Mouse (Mus musculus) heart, embryonic 16.5 days (tissue): ENCODE results near the gene Ablim1. TPM values are rescaled to one million over a fixed set of nuclear protein-coding genes. Genes with fewer than 3 reads are reported as not detected.
A peak's percentile ranks its signal among the peaks of the same experiment; 100 is the strongest.

Source experiments
- ATAC-seq: fragments of 200-750 bp; cut with Nextera tagmentation; replicated peaks from 2 replicates; pipeline ENCODE4 v1.8.0; 2017; ENCODE audit warnings: moderate number of reproducible peaks; ENCODE audit not compliant: insufficient read depth, low FRiP score; ENCODE audit errors: extremely low read depth
- H3K27ac ChIP-seq: fragments of 300-500 bp; sonication (generic); 2 replicates; pipeline ENCODE4 v1.5.1; 2014; ENCODE audit warnings: mild to moderate bottlenecking, low read length, control low read depth, moderate library complexity
- H3K27me3 ChIP-seq: fragments of 300-500 bp; sonication (generic); 2 replicates; pipeline ENCODE4 v1.6.1; 2014; ENCODE audit warnings: low read length, mixed read lengths; ENCODE audit not compliant: control insufficient read depth, insufficient read depth
- H3K36me3 ChIP-seq: fragments of 300-500 bp; sonication (generic); 2 replicates; pipeline ENCODE4 v1.6.1; 2014; ENCODE audit not compliant: control insufficient read depth, insufficient read depth
- H3K4me1 ChIP-seq: fragments of 300-500 bp; sonication (generic); 2 replicates; pipeline ENCODE4 v1.6.1; 2014; ENCODE audit warnings: low read length, mixed read lengths; ENCODE audit not compliant: control insufficient read depth, insufficient read depth
- H3K4me2 ChIP-seq: fragments of 300-500 bp; sonication (generic); 2 replicates; pipeline ENCODE4 v1.6.1; 2014; ENCODE audit warnings: low read depth, mild to moderate bottlenecking, control low read depth, low read length
- H3K4me3 ChIP-seq: fragments of 300-500 bp; sonication (generic); 2 replicates; pipeline ENCODE4 v1.5.1; 2014; ENCODE audit warnings: mild to moderate bottlenecking, control low read depth, low read length
- H3K9ac ChIP-seq: fragments of 300-500 bp; sonication (generic); 2 replicates; pipeline ENCODE4 v1.6.1; 2014; ENCODE audit warnings: low read length, control low read depth
- H3K9me3 ChIP-seq: fragments of 300-500 bp; sonication (generic); replicated peaks from 2 replicates; pipeline ENCODE4 v1.6.1; 2016; ENCODE audit warnings: low read length; ENCODE audit not compliant: control insufficient read depth
- WGBS: fragments of 180-500 bp; shearing (Covaris S2); extraction: QIAGEN DNeasy Blood & Tissue Kit; methylation state at CpG from one replicate; pipeline ENCODE4 v1.1.7; 2014; 5-methylcytosine and 5-hydroxymethylcytosine counted together
- polyA plus RNA-seq: library from polyadenylated mRNA; unstranded; fragments of >200 nt; fragmentation: Nextera tagmentation; extraction: Ambion mirVana; gene quantifications from 2 replicates; pipeline ENCODE4 v1.2.1, GENCODE M21; 2015

Gene Ablim1
- polyA plus RNA-seq, 1 experiment from 2014 or later: 72.6 TPM

DNA sequence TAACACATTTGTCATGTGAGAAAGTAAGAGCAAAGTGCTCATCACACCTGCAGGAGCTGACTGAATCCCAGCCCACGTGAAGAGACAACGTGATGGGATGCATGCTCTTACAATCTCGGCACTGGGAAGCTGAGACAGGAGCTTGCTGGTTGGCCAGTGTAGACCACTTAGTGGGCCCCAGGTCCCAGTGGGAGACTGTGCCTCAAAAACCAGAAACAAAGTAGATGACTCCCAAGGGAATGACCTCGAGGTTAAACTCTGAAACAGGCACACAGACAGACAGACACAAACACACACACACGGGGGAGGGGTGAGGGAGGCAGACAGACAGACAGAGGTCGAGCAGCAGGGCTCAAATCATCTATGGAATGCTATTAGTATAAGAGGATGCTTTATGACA, 203.4 kb downstream of the Ablim1 start:
- H3K9ac ChIP-seq: no peak overlapping the region
- 67% methylated on average over 6 of the region's 6 CpGs for WGBS
- H3K4me1 ChIP-seq: peaks cover 27% of the 10 kb centered on the region
- no peak overlapping the region for H3K4me3 ChIP-seq
- no peak overlapping the region for H3K4me2 ChIP-seq
- no peaks in the 10 kb centered on the region for H3K9me3 ChIP-seq
- no peak for ATAC-seq
- no peaks in the 10 kb centered on the region for H3K27me3 ChIP-seq
- peaks cover 9% of the 10 kb centered on the region for H3K36me3 ChIP-seq
- H3K27ac ChIP-seq: no peak overlapping the region

DNA sequence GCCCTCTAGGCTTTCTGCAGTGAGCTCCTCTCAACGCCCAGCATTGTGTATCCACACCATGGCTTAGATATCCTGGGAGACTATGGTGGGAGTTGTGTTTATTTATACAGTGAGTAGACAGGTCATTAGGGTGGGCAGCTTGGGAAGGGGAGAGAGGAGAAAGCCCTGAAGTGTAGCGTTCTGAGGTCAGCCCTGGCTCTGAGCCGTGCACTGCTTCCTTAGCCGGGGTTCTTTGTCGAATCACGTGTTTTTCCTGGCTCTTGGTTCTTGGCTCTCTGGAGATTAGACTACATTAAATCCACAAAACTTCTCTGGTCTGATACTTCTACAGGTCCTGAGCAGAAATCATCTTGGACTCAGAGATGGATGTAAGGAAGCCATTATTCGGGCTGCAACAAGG, 205.1 kb downstream of the Ablim1 start:
- 0 out of 2 replicates have a peak overlapping the region, but pooled peaks have one; percentile 38 for H3K27ac ChIP-seq
- 53% methylated on average over 7 of the region's 7 CpGs for WGBS
- H3K9me3 ChIP-seq: no peaks in the 10 kb centered on the region
- ATAC-seq: no peak
- peaks cover 16% of the 10 kb centered on the region for H3K4me1 ChIP-seq
- H3K4me2 ChIP-seq: no peak overlapping the region
- no peaks in the 10 kb centered on the region for H3K27me3 ChIP-seq
- peaks cover 9% of the 10 kb centered on the region for H3K36me3 ChIP-seq
- no peak overlapping the region for H3K4me3 ChIP-seq
- H3K9ac ChIP-seq: no peak overlapping the region

DNA sequence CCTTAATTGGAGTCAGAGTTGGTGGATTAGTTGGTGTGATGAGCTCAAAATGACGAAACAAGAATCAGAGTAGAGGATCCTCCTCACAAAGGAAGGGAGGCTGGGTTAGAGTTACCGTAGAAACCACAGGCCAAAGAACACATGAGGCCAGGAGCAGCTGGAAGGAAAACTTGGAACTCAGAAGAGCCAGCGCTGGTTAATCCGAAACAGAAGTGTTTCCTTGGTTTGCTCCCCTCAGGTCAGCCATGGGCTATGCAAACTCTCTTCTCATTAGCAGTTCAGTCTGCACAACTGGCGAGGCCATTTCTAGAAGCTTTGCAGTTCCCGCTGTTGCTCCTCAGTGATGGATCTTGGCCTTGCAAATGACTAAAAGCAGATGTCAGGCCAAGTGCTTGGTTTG, 208.2 kb downstream of the Ablim1 start:
- Histone ChIP-seq H3K4me1 (peaks cover 21% of the 10 kb centered on the region), H3K4me2 (no peak overlapping the region)

DNA sequence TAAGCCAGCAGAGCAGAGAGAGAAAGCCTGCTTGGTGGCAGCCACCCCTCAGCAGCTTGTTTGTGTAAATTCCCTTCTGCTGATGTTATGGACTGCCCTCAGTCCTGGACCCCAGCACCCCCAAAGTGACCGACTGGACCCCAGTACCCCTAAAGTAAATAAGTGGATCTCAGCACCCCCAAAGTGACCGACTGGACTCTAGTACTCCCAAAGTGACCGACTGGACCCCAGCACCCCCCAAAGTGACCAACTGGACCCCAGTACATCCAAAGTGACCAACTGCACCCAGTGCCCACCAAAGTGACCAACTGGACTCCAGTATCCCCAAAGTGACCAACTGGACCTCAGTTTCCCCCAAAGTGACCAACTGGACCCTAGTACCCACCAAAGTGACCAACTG, 208.7 kb downstream of the Ablim1 start:
- no peak overlapping the region for H3K27ac ChIP-seq
- H3K4me1 ChIP-seq: peaks cover 21% of the 10 kb centered on the region
- no peak overlapping the region for H3K9ac ChIP-seq
- 97% methylated on average over 3 of the region's 3 CpGs for WGBS
- ATAC-seq: no peak
- H3K27me3 ChIP-seq: no peaks in the 10 kb centered on the region
- H3K4me2 ChIP-seq: no peak overlapping the region
- H3K36me3 ChIP-seq: peaks cover 4% of the 10 kb centered on the region
- no peaks in the 10 kb centered on the region for H3K9me3 ChIP-seq
- no peak overlapping the region for H3K4me3 ChIP-seq

More for the DNA sequence above, 208.2 kb downstream of the Ablim1 start:
- no peak for ATAC-seq
- H3K9ac ChIP-seq: no peak overlapping the region
- no peaks in the 10 kb centered on the region for H3K27me3 ChIP-seq
- peaks cover 4% of the 10 kb centered on the region for H3K36me3 ChIP-seq
- no peaks in the 10 kb centered on the region for H3K9me3 ChIP-seq
- peak overlapping the region; percentile 17; the same call in 1 of the 2 replicates for H3K27ac ChIP-seq
- 79% methylated on average over 6 of the region's 6 CpGs for WGBS
- H3K4me3 ChIP-seq: no peak overlapping the region

DNA sequence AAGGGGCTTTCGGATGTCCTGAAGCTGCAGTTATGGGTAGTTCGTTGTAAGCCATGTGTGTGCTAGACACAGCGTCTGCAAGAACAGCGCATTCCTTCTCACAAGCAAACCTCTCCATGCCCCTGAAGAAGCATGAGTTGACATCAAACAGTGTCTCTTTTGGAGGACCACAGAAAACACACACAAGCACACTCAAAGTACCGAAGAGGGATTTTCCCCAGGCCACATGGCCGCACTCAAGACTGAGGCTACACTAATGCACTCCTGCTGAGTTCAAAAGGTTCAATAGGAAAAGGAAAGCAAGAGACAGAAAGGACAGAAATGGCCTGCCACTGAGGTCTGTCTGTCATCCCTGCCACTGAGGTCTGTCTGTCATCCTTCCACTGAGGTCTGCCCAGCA, 209.6 kb downstream of the Ablim1 start:
- 80% methylated on average over 6 of the region's 6 CpGs for WGBS
- H3K4me2 ChIP-seq: no peak overlapping the region
- no peak overlapping the region for H3K9ac ChIP-seq
- peaks cover 4% of the 10 kb centered on the region for H3K36me3 ChIP-seq
- no peak for ATAC-seq
- H3K4me1 ChIP-seq: peaks cover 21% of the 10 kb centered on the region
- no peaks in the 10 kb centered on the region for H3K9me3 ChIP-seq
- no peak overlapping the region for H3K4me3 ChIP-seq
- H3K27me3 ChIP-seq: no peaks in the 10 kb centered on the region
- no peak overlapping the region for H3K27ac ChIP-seq

DNA sequence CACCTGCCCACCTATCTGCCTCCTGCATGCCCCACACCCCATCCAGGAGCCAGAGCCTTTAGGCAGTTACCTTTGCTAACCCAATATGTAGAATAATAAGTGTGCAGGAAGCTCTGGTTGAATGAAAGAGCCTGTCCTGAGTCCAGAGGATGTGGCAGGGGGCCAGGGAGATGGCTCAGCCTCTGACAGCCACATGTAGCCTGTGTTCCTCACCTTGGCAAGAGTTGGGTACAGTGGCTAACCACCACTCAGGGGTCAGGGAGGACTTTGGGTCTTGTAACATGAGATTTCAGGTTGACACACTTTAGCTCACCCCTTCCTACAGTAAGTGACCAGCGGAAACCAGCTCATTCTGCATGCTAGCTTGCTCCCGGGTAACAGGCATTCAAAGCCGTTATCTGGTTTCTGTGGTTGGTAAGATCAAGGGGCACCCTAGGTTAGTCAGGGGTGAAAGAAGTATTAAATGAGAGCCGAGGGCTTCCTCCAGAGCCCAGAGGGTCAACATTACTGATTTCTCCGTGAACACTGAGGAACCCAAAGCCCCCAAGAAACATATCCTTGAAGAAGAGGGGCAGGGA, 210.5 kb downstream of the Ablim1 start:
- H3K9me3 ChIP-seq: no peaks in the 10 kb centered on the region
- ATAC-seq: no peak
- H3K4me2 ChIP-seq: no peak overlapping the region
- peaks cover 28% of the 10 kb centered on the region for H3K4me1 ChIP-seq
- H3K9ac ChIP-seq: peak overlapping the region; percentile 38; the same call in 1 of the 2 replicates
- H3K4me3 ChIP-seq: no peak overlapping the region
- no peaks in the 10 kb centered on the region for H3K27me3 ChIP-seq
- H3K36me3 ChIP-seq: peaks cover 4% of the 10 kb centered on the region
- 54% methylated on average over 5 of the region's 5 CpGs for WGBS
- H3K27ac ChIP-seq: peak overlapping the region; percentile 81

DNA sequence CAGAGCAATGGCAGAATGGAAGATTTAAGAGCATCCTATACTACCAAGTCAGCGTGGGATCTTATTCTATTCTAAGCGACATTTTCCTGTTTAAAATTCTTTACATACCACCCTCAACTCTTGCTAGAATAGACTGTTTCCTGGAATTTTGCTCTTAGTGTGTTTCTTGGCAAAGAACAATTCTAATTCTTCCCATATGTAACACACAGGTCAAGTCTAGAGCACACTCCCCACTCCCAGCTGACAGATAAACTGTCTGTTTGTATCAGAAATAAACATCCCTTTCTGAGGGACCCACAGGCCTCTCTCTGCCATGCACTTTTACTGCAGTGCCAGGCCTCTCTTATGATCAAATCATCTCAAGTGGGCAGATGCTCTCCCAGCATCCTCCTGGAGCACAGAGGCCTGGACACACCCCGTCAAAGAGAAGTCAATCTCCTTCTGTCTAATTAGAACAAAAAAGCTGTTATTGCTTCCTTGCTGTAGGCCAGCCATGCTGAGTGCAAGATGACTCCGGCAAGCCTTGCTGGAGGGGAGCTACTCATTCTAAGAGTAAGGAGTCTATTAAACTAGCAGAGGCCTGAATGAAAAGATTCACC, 211.3 kb downstream of the Ablim1 start:
- 0 out of 2 replicates have a peak, but pooled peaks have one; percentile 15 for ATAC-seq
- H3K9me3 ChIP-seq: no peaks in the 10 kb centered on the region
- WGBS: 47% methylated on average over 4 of the region's 4 CpGs
- no peak overlapping the region for H3K4me3 ChIP-seq
- H3K27ac ChIP-seq: peak overlapping the region; percentile 81
- H3K4me2 ChIP-seq: no peak overlapping the region
- H3K9ac ChIP-seq: no peak overlapping the region
- H3K36me3 ChIP-seq: peaks cover 4% of the 10 kb centered on the region
- H3K4me1 ChIP-seq: peaks cover 34% of the 10 kb centered on the region
- H3K27me3 ChIP-seq: no peaks in the 10 kb centered on the region

DNA sequence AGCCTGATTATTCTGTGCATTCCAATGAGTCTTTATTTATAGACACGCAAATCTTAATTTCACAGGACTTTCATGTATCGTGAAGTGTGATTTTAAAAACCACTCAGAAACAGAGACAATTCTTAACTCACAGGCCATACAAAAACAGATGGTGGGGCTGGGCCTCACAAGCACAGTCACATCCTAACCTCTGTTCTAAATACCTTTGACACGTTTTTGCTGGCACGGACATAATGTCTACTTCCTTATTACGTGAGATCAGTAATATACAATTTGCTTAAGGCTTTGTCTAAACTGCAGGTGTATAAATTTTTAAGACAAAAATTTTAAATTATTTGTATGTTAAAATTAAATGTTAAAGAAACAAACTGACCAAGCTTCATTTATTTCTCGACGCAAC, 212.7 kb downstream of the Ablim1 start:
- peaks cover 4% of the 10 kb centered on the region for H3K36me3 ChIP-seq
- no peak overlapping the region for H3K4me2 ChIP-seq
- no peaks in the 10 kb centered on the region for H3K9me3 ChIP-seq
- 81% methylated on average over 7 of the region's 7 CpGs for WGBS
- ATAC-seq: no peak
- peaks cover 44% of the 10 kb centered on the region for H3K4me1 ChIP-seq
- no peak overlapping the region for H3K4me3 ChIP-seq
- H3K27ac ChIP-seq: no peak overlapping the region
- H3K27me3 ChIP-seq: no peaks in the 10 kb centered on the region
- no peak overlapping the region for H3K9ac ChIP-seq

DNA sequence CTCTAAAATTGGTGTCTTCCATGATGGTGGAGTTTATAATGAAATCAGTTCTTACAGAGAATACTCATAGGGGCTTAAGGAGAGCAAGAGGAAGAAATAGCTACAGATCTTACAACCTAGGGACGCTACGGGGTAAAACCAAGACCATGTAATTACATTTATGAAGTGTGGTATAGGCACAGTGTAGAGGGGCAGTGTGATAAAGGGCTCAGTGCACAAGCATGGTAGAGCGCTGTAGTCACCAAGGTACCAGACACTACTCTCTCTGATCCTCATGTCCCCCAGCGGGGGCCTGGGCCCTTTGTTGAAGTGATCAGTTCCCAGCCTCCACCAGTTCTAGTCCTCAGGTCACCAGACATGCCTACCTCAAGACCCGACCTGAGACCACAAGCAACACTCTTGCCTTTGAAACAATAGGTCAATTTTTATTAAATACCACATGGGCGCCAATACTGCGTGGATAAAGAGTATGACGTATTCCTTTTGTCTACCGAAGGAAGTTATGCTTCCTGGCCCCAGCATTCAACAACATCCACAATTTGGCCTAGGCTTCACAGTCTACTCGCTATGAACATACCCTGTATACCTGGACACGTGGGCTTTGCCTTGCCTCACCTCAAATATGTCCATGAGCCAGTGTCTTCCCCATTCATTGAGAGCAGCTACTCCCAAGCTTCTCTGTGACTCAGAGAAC, 213.8 kb downstream of the Ablim1 start:
- peak overlapping the region; percentile 48 for H3K27ac ChIP-seq
- WGBS: 90% methylated on average over 11 of the region's 11 CpGs

More for the DNA sequence above, 213.8 kb downstream of the Ablim1 start:
- H3K36me3 ChIP-seq: no peaks in the 10 kb centered on the region; the same call in 1 of the 2 replicates
- no peak overlapping the region for H3K4me3 ChIP-seq
- no peak overlapping the region for H3K4me2 ChIP-seq
- H3K4me1 ChIP-seq: peaks cover 40% of the 10 kb centered on the region
- H3K9me3 ChIP-seq: no peaks in the 10 kb centered on the region
- no peaks in the 10 kb centered on the region for H3K27me3 ChIP-seq
- no peak for ATAC-seq
- H3K9ac ChIP-seq: no peak overlapping the region
